Mouse (Mus musculus) kidney, embryonic 16.5 days (tissue): Measurements from ENCODE around the gene Usp53. TPM values are rescaled to one million over a fixed set of nuclear protein-coding genes. Genes with fewer than 3 reads are reported as not detected.
A peak's percentile ranks its signal among the peaks of the same experiment; 100 is the strongest.

Source experiments
- ATAC-seq: fragments of 200-750 bp; cut with Nextera tagmentation; 2 replicates; pipeline ENCODE4 v1.8.0; 2017; ENCODE audit warnings: moderate TSS enrichment; ENCODE audit not compliant: low FRiP score, low TSS enrichment
- H3K27ac ChIP-seq: fragments of 300-500 bp; sonication (generic); 2 replicates; pipeline ENCODE4 v1.5.1; 2014; ENCODE audit warnings: low read length
- H3K27me3 ChIP-seq: fragments of 300-500 bp; sonication (generic); 2 replicates; pipeline ENCODE4 v1.6.1; 2014; ENCODE audit warnings: low read length, control low read depth, mixed read lengths; ENCODE audit not compliant: insufficient read depth
- H3K36me3 ChIP-seq: fragments of 300-500 bp; sonication (generic); 2 replicates; pipeline ENCODE4 v1.6.1; 2014; ENCODE audit warnings: low read length, control low read depth, mixed read lengths; ENCODE audit not compliant: insufficient read depth
- H3K4me1 ChIP-seq: fragments of 300-500 bp; sonication (generic); 2 replicates; pipeline ENCODE4 v1.6.1; 2014; ENCODE audit warnings: low read length, control low read depth, mixed read lengths; ENCODE audit not compliant: insufficient read depth
- H3K4me2 ChIP-seq: fragments of 300-500 bp; sonication (generic); replicated peaks from 2 replicates; pipeline ENCODE4 v1.6.1; 2014; ENCODE audit warnings: low read depth, low read length
- H3K4me3 ChIP-seq: fragments of 300-500 bp; sonication (generic); 2 replicates; pipeline ENCODE4 v1.5.1; 2014; ENCODE audit warnings: mild to moderate bottlenecking, low read length
- H3K9ac ChIP-seq: fragments of 300-500 bp; sonication (generic); replicated peaks from 2 replicates; pipeline ENCODE4 v1.6.1; 2014; ENCODE audit warnings: low read length
- H3K9me3 ChIP-seq: fragments of 300-500 bp; sonication (generic); 2 replicates; pipeline ENCODE4 v1.6.1; 2016; ENCODE audit warnings: low read length, control low read depth
- WGBS: fragments of 180-500 bp; shearing (Covaris S2); extraction: QIAGEN DNeasy Blood & Tissue Kit; methylation state at CpG from one replicate; pipeline ENCODE4 v1.1.7; 2014; 5-methylcytosine and 5-hydroxymethylcytosine counted together
- polyA plus RNA-seq: library from polyadenylated mRNA; unstranded; fragments of >200 nt; fragmentation: Nextera tagmentation; extraction: Ambion mirVana; gene quantifications from 2 replicates; pipeline ENCODE4 v1.2.1, GENCODE M21; 2015

Usp53 gene
- polyA plus RNA-seq, 1 experiment from 2014 or later = 14.4 TPM

DNA sequence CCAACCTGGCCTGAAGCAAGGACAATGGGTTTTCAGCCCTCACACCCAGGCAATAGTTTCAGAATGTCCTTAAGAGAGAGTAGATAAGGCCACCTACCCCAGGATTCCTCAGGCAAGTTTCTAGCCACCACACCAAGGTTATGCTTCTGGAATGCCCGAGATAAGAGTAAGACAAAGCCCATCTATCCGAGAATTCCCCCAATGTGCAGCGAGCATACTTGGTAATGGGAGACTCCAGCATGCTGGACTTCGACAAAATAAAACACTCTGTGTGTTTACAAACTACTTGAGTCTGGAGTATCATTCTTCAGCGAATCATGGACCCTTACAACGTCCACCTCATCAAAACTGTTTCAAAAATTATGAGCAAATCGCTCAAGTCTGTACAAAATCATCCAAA, 61.2 kb downstream of the Usp53 start:
- Histone ChIP-seq H3K9ac (no peak overlapping the region), H3K36me3 (peaks cover 6% of the 10 kb centered on the region), H3K4me3 (peak overlapping the region; percentile 69), H3K4me2 (peak overlapping the region; percentile 50), H3K9me3 (no peaks in the 10 kb centered on the region), H3K4me1 (peaks cover 19% of the 10 kb centered on the region; the same call in 1 of the 2 replicates), H3K27ac (no peak overlapping the region; the same call in 1 of the 2 replicates), H3K27me3 (no peaks in the 10 kb centered on the region)
- no peak for ATAC-seq
- WGBS = 72% methylated on average over 7 of the region's 7 CpGs

DNA sequence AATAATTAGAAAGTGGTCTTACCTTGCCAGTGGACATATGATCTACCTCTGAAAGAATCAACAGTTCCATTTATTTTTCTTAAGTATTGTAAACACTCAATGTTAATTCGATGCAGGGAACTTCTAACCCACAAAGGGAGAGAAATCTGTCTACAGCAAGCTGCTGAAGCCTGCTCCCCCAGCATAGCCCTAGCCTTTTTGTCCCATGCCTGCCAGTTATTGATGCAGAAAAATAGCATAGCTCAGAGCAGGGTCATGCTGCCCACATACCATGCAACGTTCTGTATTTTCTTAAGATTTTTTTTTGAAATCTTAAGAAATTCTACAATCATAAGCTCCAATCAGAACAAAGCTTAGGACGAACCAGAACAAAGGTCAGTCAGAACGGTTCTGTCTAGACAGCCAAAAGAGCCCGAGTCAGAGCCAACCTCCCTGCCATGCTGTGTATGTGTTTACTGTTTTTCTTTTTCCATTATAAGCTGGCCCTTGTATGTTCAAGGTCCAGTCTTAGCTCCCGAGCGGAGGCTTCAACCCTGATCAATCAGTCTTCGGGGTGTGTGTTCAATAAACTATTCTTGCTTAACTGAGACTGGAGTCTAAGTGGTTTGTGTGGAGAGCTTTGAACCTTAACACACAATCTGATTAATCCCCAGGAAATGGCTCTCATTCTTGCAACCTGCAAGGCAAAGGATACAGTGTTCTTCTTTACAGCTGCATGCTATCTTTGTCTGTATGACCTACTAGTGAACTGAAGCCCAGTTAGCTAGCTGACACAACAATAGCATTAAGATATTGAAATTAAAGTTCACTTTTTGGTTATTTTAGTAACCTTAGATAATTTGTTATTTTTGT, 62.4 kb downstream of the Usp53 start:
- no peaks in the 10 kb centered on the region for H3K9me3 ChIP-seq
- no peak overlapping the region for H3K9ac ChIP-seq
- 70% methylated on average over 8 of the region's 8 CpGs for WGBS
- no peak for ATAC-seq
- H3K36me3 ChIP-seq = peaks cover 4% of the 10 kb centered on the region; the same call in 1 of the 2 replicates
- peak overlapping the region; percentile 37; the same call in 1 of the 2 replicates for H3K27ac ChIP-seq
- H3K27me3 ChIP-seq = no peaks in the 10 kb centered on the region
- peaks cover 19% of the 10 kb centered on the region; the same call in 1 of the 2 replicates for H3K4me1 ChIP-seq
- no peak overlapping the region for H3K4me2 ChIP-seq
- H3K4me3 ChIP-seq = no peak overlapping the region

DNA sequence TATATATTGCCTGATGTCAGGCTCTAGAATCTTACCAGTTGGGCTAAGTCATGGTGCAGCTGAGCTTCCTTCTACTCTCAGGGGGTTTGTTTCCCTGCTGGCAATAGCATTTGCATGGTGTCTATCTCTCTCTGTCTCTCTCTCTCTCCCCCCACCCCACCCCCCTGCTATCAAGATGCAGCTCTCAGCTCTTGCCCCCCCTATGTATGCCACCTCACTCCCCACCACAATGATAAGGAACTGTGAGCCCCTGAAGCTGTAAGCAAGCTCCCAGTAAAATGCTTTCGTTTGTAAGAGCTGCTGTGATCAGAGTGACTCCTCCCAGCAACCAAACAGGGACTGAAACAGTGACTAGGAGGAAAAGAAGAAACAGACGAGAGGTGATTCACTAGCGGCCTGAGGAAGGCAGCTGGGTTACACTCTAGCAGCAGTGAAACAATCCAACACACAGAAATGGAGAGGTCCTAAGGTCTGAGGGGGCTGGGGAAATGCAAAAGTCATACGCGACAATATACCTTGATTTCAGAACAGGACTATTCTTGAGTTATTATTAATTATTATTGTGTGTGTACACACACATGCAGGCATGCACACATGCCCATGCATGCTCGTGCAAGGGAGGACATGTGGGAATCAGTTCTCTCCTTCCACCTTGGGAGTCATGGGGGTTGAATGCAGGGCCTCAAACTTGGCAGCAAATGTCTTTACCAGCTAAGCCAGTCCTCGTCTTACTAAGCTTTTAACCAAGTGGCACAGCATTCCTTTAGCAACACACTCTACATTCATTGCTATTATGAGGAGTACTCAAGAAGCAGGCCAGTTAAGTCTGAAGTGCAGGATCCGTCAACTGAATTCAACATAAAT, 63.5 kb downstream of the Usp53 start:
- Histone ChIP-seq H3K9ac (no peak overlapping the region), H3K36me3 (no peaks in the 10 kb centered on the region), H3K27me3 (no peaks in the 10 kb centered on the region), H3K4me2 (no peak overlapping the region), H3K27ac (no peak overlapping the region; the same call in 1 of the 2 replicates), H3K4me3 (no peak overlapping the region), H3K9me3 (no peaks in the 10 kb centered on the region), H3K4me1 (peaks cover 13% of the 10 kb centered on the region; the same call in 1 of the 2 replicates)
- 64% methylated on average over 8 of the region's 8 CpGs for WGBS
- no peak for ATAC-seq

DNA sequence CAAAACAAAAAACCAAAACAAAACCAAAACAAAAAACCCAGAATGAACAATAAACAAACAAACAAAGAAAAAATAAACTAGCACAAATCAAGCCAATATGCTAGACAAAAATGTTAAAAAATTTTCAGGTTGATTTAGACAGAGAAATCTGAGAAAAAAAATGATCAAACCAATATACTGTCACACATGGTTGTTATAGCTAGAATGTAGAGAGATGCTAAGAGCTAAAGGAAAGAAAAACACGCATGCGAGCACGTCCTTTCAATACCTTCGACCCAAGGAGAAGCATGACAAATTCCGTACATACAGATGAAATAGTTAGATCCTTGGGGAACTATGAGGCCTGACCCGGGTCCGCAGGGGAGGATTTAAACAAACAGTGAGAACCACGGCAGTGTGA, 65.0 kb downstream of the Usp53 start, which contains the start of gene Gm10959:
Gene Gm10959 (minus strand): TSS at position 101 of the 400 bp plus-strand sequence.
- H3K4me2 ChIP-seq = no peak within 1 kb of the TSS
- H3K4me3 ChIP-seq = no peak within 1 kb of the TSS
- peaks cover 11% of the 10 kb centered on the region; the same call in 1 of the 2 replicates for H3K4me1 ChIP-seq
- H3K27me3 ChIP-seq = no peaks in the 10 kb centered on the region
- H3K36me3 ChIP-seq = no peaks in the 10 kb centered on the region
- H3K27ac ChIP-seq = no peak within 1 kb of the TSS
- 51% methylated on average over 8 of the region's 8 CpGs for WGBS
- no peak within 1 kb of the TSS for H3K9ac ChIP-seq
- H3K9me3 ChIP-seq = no peaks in the 10 kb centered on the region
- no peak for ATAC-seq

DNA sequence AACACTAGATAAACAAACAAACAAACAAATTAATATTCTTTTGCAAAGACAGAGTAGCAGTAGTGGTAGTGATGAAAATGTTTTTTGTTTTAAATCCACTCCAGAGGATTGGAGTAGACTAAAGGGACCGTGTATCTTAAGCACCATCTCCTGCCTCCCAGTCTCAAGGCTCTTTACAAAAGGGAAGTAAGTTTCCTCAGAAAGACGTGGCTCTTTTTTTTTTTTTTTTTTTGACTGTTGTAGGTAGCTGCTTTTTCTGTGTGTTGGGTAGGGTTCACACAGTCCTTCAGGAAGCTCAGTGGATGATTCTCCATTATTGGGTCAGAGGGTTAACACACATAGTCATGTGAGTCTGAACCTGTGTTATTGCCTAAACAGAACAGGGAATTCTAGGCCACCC, 65.6 kb downstream of the Usp53 start:
- no peak for ATAC-seq

DNA sequence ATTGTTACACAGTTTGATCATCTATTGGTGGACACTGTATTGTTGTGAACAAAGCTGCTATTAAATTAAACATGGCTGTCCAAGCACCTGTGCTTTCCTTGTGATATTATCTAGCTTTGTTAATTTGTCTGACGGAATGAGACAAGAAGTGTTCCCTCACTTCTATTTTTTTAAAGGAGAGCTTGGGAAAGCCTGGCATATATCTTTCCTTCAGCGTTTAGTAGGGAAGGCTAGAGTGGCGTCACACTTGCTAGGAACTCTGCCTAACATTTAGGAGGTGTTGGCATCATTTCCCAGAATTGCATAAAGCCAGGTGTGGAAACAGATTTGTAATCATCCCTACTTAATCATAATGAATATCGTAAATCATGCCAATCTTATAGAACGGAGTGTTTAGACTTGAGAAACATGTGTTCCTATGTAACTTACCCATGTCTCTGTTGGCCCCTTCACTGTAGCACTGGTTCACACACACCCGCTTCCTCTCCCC, 68.1 kb downstream of the Usp53 start:
- Histone ChIP-seq H3K4me1 (no peaks in the 10 kb centered on the region), H3K36me3 (no peaks in the 10 kb centered on the region), H3K27ac (no peak overlapping the region), H3K4me2 (no peak overlapping the region), H3K27me3 (no peaks in the 10 kb centered on the region), H3K9ac (no peak overlapping the region), H3K4me3 (no peak overlapping the region), H3K9me3 (no peaks in the 10 kb centered on the region)
- ATAC-seq = no peak
- 78% methylated on average over 6 of the region's 6 CpGs for WGBS

More for the DNA sequence above, 65.6 kb downstream of the Usp53 start:
- Histone ChIP-seq H3K36me3 (no peaks in the 10 kb centered on the region), H3K9me3 (no peaks in the 10 kb centered on the region), H3K4me3 (no peak overlapping the region), H3K27me3 (no peaks in the 10 kb centered on the region), H3K4me1 (peaks cover 11% of the 10 kb centered on the region; the same call in 1 of the 2 replicates), H3K9ac (no peak overlapping the region), H3K27ac (no peak overlapping the region), H3K4me2 (no peak overlapping the region)
- 68% methylated on average over 2 of the region's 2 CpGs for WGBS

DNA sequence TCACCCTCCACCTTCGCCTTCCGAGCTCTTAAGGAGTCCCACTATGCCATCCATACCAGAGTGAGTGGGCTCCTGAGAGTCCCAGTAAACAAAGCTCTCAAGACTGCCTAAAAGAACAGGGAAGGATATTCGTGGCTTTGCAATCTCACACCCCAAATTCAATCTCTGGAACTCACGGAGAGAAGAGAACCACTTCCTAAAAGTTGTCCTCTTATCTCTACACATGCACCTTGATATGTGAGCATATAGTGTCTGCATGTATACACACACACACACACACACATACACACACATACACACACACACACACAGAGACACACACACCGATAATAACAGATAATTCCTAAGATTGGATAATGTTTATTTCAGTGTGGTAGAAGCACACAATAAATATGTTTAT, 68.8 kb downstream of the Usp53 start:
- Histone ChIP-seq H3K4me1 (no peaks in the 10 kb centered on the region), H3K9ac (no peak overlapping the region), H3K36me3 (no peaks in the 10 kb centered on the region), H3K27ac (no peak overlapping the region), H3K9me3 (no peaks in the 10 kb centered on the region), H3K4me2 (no peak overlapping the region), H3K4me3 (no peak overlapping the region), H3K27me3 (no peaks in the 10 kb centered on the region)
- WGBS = 89% methylated on average over 5 of the region's 5 CpGs
- no peak for ATAC-seq

DNA sequence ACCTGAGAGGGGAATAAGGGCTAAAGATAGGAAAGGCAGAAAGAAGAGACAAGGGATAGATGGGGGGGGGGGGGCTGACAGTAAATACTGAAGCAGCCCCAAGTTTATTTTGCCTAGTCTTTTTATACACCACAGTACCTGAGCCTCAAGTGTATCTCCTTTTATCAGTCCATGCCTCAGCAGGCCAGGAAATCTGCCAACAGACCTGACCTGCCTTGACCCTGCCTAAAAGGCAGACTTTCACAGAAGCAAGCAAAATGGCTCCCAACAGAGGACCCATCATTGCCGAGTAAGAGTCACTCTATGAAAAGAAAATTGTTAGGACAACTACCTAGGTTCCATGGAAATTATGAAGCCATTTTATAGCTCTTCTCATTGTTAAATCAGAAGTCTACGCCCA, 76.5 kb downstream of the Usp53 start:
- H3K9me3 ChIP-seq = 0 out of 2 replicates have a peak, but pooled peaks cover 5% of the 10 kb centered on the region
- H3K9ac ChIP-seq = no peak overlapping the region
- WGBS = 88% methylated on average over 2 of the region's 2 CpGs
- no peaks in the 10 kb centered on the region for H3K36me3 ChIP-seq
- H3K27ac ChIP-seq = no peak overlapping the region
- H3K4me3 ChIP-seq = no peak overlapping the region
- no peak overlapping the region for H3K4me2 ChIP-seq
- no peaks in the 10 kb centered on the region for H3K27me3 ChIP-seq
- no peak for ATAC-seq
- H3K4me1 ChIP-seq = no peaks in the 10 kb centered on the region

DNA sequence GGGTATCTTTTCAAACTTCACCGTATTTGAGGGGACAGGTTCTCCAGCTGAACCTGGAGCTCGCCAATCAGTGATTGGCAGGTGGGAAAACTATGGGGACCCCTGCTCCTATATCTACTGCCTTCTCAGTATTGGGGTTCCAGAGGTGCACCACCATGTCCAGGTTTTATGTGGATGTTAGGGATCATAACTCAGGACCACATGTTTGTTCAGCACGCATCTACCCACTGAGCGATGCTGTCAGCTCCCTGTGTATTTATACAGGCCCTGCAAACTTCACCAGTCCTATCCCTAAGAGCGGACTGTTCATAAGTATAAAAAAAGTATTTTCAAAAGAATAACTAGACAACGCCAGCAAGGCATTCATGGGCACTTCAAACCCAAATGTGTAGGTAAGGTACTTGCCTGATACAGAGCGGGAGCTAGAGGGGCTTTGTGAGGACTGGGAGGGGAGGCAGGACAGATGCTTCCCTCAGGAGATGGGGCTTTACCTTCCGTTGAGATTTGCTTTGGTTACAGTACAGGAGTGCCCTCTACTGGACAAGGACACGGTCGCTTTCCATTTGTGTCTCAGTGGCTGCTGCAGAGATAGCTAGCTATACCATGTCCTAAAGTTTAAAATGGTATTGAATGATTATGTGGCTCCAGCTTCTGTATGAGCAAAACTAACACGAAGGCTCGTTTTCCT, 80.4 kb downstream of the Usp53 start:
- 0 out of 2 replicates have a peak, but pooled peaks cover 5% of the 10 kb centered on the region for H3K9me3 ChIP-seq
- H3K4me2 ChIP-seq = no peak overlapping the region
- ATAC-seq = peak; percentile 70; the same call in 1 of the 2 replicates
- no peaks in the 10 kb centered on the region for H3K4me1 ChIP-seq
- no peak overlapping the region for H3K4me3 ChIP-seq
- no peak overlapping the region for H3K9ac ChIP-seq
- H3K27ac ChIP-seq = no peak overlapping the region
- no peaks in the 10 kb centered on the region for H3K27me3 ChIP-seq
- 42% methylated on average over 12 of the region's 12 CpGs for WGBS
- no peaks in the 10 kb centered on the region for H3K36me3 ChIP-seq
